Comparison of ENCODE assay signal across 8 mouse cellular contexts in the genomic region with DNA sequence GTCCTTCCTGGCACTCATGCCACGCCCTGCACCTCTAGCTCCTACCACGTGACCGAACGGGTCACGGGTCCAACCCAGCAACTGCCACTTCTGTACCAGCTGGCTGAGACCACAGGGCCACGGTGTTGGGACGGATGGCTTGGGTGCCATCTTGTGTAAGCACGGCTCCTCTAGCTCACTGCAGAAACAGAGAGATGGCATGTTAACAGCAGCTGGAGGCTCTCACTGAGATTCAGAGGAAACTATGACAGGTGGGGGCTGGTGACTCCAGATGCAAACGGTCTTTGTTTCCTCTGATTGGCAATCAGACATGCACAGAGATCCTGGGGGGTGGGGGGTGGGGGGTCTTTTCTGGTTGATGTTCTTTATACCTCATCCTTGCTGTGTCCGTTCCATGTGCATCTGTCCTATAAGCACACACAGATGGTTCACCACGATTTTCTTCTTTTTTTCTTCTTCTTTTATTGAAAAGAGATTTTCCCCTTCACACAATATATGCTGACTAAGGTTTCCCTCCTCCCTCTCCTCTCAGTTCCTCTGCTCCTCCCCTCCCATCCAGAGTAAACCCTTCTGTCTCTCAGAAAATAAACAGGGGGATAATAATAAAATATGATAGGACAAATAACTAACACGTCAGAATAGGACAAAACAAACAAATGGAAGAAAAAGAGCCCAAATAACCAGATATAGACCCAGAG. TPM values are rescaled to one million over a fixed set of nuclear protein-coding genes. Genes with fewer than 3 reads are reported as not detected.
DNase-seq lines count a peak whose midpoint lies in the region; ATAC-seq lines count a peak whose summit lies in the region.

No protein-coding gene starts in this region.

- peak; percentile 34; the same call in 1 of the 2 replicates for ATAC-seq in embryonic facial prominence, embryonic 14.5 days (ENCODE audit: low read depth)
- ATAC-seq in midbrain, embryonic 11.5 days (ENCODE audit: low FRiP score) = 0 out of 2 replicates have a peak, but pooled peaks have one; percentile 54
- ATAC-seq in megakaryocyte, adult 5-6 weeks (ENCODE audit: poor library complexity, severe bottlenecking) = peak; percentile 53

- H3K4me1 ChIP-seq in embryonic facial prominence, embryonic 14.5 days (ENCODE audit: control insufficient read depth, insufficient read depth, low read length) = peaks cover 23% of the 10 kb centered on the region
- peaks cover 24% of the 10 kb centered on the region for H3K4me1 ChIP-seq in embryonic facial prominence, embryonic 10.5 days
- peaks cover 6% of the 10 kb centered on the region for H3K4me1 ChIP-seq in midbrain, embryonic 11.5 days (ENCODE audit: control insufficient read depth, insufficient read depth, low read length)
- H3K4me1 ChIP-seq in midbrain, embryonic 10.5 days = peaks cover 8% of the 10 kb centered on the region

- H3K4me3 ChIP-seq in embryonic facial prominence, embryonic 14.5 days (ENCODE audit: low read depth, low read length) = no peak overlapping the region
- no peak overlapping the region for H3K4me3 ChIP-seq in embryonic facial prominence, embryonic 10.5 days
- H3K4me3 ChIP-seq in midbrain, embryonic 11.5 days (ENCODE audit: low read depth, low read length) = no peak overlapping the region
- no peak overlapping the region for H3K4me3 ChIP-seq in midbrain, embryonic 10.5 days

- DNase-seq in embryonic facial prominence, embryonic 14.5 days (ENCODE audit: low spot score) = peak; percentile 51
- DNase-seq in embryonic facial prominence, embryonic 10.5 days (ENCODE audit: low spot score) = no peak
- no peak for DNase-seq in midbrain, embryonic 11.5 days (ENCODE audit: low spot score, missing footprints)
- no peak for DNase-seq in midbrain, embryonic 10.5 days (ENCODE audit: low spot score)
- DNase-seq in thymus, postnatal 14 days = peak; percentile 79
- DNase-seq in adrenal gland, adult 8-10 months = no peak
- no peak for DNase-seq in layer of hippocampus, adult 11-12 months (ENCODE audit: low spot score)

- H3K9ac ChIP-seq in embryonic facial prominence, embryonic 14.5 days (ENCODE audit: low read depth, low read length) = no peak overlapping the region
- H3K9ac ChIP-seq in midbrain, embryonic 11.5 days (ENCODE audit: low read length) = no peak overlapping the region

- no peak overlapping the region; the same call in 1 of the 2 replicates for H3K27ac ChIP-seq in embryonic facial prominence, embryonic 14.5 days (replicated peaks; ENCODE audit: low read depth, low read length)
- H3K27ac ChIP-seq in embryonic facial prominence, embryonic 10.5 days (replicated peaks) = no peak overlapping the region
- no peak overlapping the region for H3K27ac ChIP-seq in midbrain, embryonic 11.5 days (ENCODE audit: low read depth, low read length)
- no peak overlapping the region for H3K27ac ChIP-seq in midbrain, embryonic 10.5 days (replicated peaks)

- 0 out of 2 replicates have a peak, but pooled peaks cover 4% of the 10 kb centered on the region for H3K9me3 ChIP-seq in embryonic facial prominence, embryonic 14.5 days (ENCODE audit: control insufficient read depth, low read length)
- no peaks in the 10 kb centered on the region for H3K9me3 ChIP-seq in embryonic facial prominence, embryonic 10.5 days
- no peaks in the 10 kb centered on the region for H3K9me3 ChIP-seq in midbrain, embryonic 11.5 days (ENCODE audit: control insufficient read depth, low read length)
- H3K9me3 ChIP-seq in midbrain, embryonic 10.5 days (replicated peaks) = no peaks in the 10 kb centered on the region

- WGBS in embryonic facial prominence, embryonic 14.5 days = 71% methylated on average over 12 of the region's 12 CpGs
- 82% methylated on average over 12 of the region's 12 CpGs for WGBS in embryonic facial prominence, embryonic 10.5 days
- 80% methylated on average over 12 of the region's 12 CpGs for WGBS in midbrain, embryonic 11.5 days
- WGBS in midbrain, embryonic 10.5 days = 93% methylated on average over 12 of the region's 12 CpGs

- no peak overlapping the region for H3K4me2 ChIP-seq in embryonic facial prominence, embryonic 14.5 days (ENCODE audit: low read depth, low read length)
- no peak overlapping the region for H3K4me2 ChIP-seq in midbrain, embryonic 11.5 days

- no peaks in the 10 kb centered on the region for H3K36me3 ChIP-seq in embryonic facial prominence, embryonic 14.5 days (ENCODE audit: control insufficient read depth, insufficient read depth, low read length)
- no peaks in the 10 kb centered on the region for H3K36me3 ChIP-seq in embryonic facial prominence, embryonic 10.5 days (replicated peaks)
- H3K36me3 ChIP-seq in midbrain, embryonic 11.5 days (ENCODE audit: control insufficient read depth, insufficient read depth, low read length) = no peaks in the 10 kb centered on the region
- no peaks in the 10 kb centered on the region for H3K36me3 ChIP-seq in midbrain, embryonic 10.5 days

- H3K27me3 ChIP-seq in embryonic facial prominence, embryonic 14.5 days (replicated peaks; ENCODE audit: control insufficient read depth, insufficient read depth, low read length) = no peaks in the 10 kb centered on the region
- no peaks in the 10 kb centered on the region for H3K27me3 ChIP-seq in embryonic facial prominence, embryonic 10.5 days (replicated peaks; ENCODE audit: low read depth, poor library complexity, severe bottlenecking)
- H3K27me3 ChIP-seq in midbrain, embryonic 11.5 days (ENCODE audit: control insufficient read depth, insufficient read depth, low read length) = no peaks in the 10 kb centered on the region
- H3K27me3 ChIP-seq in midbrain, embryonic 10.5 days (ENCODE audit: low read depth, poor library complexity, severe bottlenecking) = no peaks in the 10 kb centered on the region

RNA-seq across cellular contexts. Expression of gene Lrch1, which starts 25.5 kb away (rescaled TPM):
- 15.6 TPM in 2 replicates for polyA plus RNA-seq in embryonic facial prominence, embryonic 14.5 days (2014; fragmentation: Nextera tagmentation; extraction: Ambion mirVana)
- 7.6 and 9.1 TPM in 2 replicates for polyA plus RNA-seq in embryonic facial prominence, embryonic 10.5 days (2016; fragmentation: Nextera tagmentation; extraction: Ambion mirVana)
- 5.8 and 6.7 TPM in 2 replicates for polyA plus RNA-seq in midbrain, embryonic 11.5 days (2014; fragmentation: Nextera tagmentation; extraction: Ambion mirVana)
- 6.2 and 6.4 TPM in 2 replicates for polyA plus RNA-seq in midbrain, embryonic 10.5 days (2016; fragmentation: Nextera tagmentation; extraction: Ambion mirVana)
- 16.8 and 19.5 TPM in 2 replicates for total RNA-seq in megakaryocyte, adult 5-6 weeks (2015)
- total RNA-seq in megakaryocyte, adult 5-6 weeks (2017) = 17.2 and 18.2 TPM in 2 replicates
- total RNA-seq in adrenal gland, adult 8-10 months (2022) = 10 to 100 TPM; 11.0 to 35.2 (median 19.0) TPM

Comparison
In these comparisons a context has a peak if more than half of its experiments do, and no peak if none do; other contexts are left out.
1. DNase-seq: peak in embryonic facial prominence, embryonic 14.5 days (single experiment) and thymus, postnatal 14 days (single experiment); none in embryonic facial prominence, embryonic 10.5 days (single experiment), midbrain, embryonic 11.5 days (single experiment), midbrain, embryonic 10.5 days (single experiment), adrenal gland, adult 8-10 months (single experiment) and layer of hippocampus, adult 11-12 months (single experiment).
2. Peak in every context shown above with its lines, with median percentiles within 50 percentile points of each other: ATAC-seq.